12 mouse cellular contexts compared by ENCODE assay signal in the genomic region with DNA sequence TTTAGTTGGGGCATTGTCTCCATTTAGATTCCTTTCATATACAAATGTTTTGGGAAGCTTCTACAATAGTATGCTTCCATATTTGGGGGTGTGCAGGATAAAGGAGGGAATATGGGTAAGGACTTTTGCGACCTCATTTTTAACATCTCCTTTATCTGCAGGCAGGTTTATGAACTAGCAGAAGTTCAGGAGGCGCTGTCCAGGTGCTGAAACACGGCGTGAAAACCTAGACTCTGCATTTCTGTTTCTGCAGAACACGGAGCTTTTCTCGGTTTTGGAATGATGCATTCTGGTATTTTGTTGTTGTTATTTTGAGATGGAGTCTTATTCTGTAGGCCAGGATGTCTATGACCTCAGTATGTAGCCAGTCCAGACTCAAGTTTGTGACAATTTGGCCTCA. TPM values are rescaled to one million over a fixed set of nuclear protein-coding genes. Genes with fewer than 3 reads are reported as not detected.
DNase-seq lines count a peak whose midpoint lies in the region; ATAC-seq lines count a peak whose summit lies in the region.
"Had no signal": no experiment of that assay in that cellular context is flagged by ENCODE, and none has a peak within 500 bp of the region (broad histone marks: within the 10 kb centered on the region; RNA-seq: fewer than 3 reads in every experiment).

No protein-coding gene starts in this region.

- intact Hi-C loops in heart, postnatal 10 days (cut with DNase I): no loop called here

- H3K27ac ChIP-seq in heart, embryonic 10.5 days: no peak overlapping the region
- H3K27ac ChIP-seq in embryonic facial prominence, embryonic 10.5 days (replicated peaks): no peak overlapping the region

- no peaks in the 10 kb centered on the region for H3K4me1 ChIP-seq in heart, embryonic 10.5 days
- H3K4me1 ChIP-seq in embryonic facial prominence, embryonic 10.5 days: no peaks in the 10 kb centered on the region

- peak; percentile 25 to 53 for DNase-seq in heart, postnatal 10 days
- DNase-seq in heart, embryonic 10.5 days (ENCODE audit: low spot score): no peak
- peak; percentile 55 for DNase-seq in testis, postnatal 10 days (ENCODE audit: low spot score)
- no peak for DNase-seq in testis, postnatal 14 days (ENCODE audit: low spot score)
- DNase-seq in embryonic facial prominence, embryonic 10.5 days (ENCODE audit: low spot score): peak; percentile 61
- peak; percentile 18 for DNase-seq in splenic B cell, adult 2 months (ENCODE audit: low read depth, low spot score)
- no peak for DNase-seq in cerebellum, adult 11-12 months

- WGBS in heart, embryonic 10.5 days: 33% methylated on average over 6 of the region's 6 CpGs
- WGBS in embryonic facial prominence, embryonic 10.5 days: 35% methylated on average over 6 of the region's 6 CpGs

- no peaks in the 10 kb centered on the region for H3K27me3 ChIP-seq in heart, embryonic 10.5 days (ENCODE audit: insufficient read depth, poor library complexity, severe bottlenecking)
- H3K27me3 ChIP-seq in embryonic facial prominence, embryonic 10.5 days (replicated peaks; ENCODE audit: low read depth, poor library complexity, severe bottlenecking): no peaks in the 10 kb centered on the region
- no peaks in the 10 kb centered on the region for H3K27me3 ChIP-seq in splenic B cell, adult 2 months (ENCODE audit: control insufficient read depth, insufficient read depth, low read length, poor library complexity, severe bottlenecking)

- no peaks in the 10 kb centered on the region for H3K9me3 ChIP-seq in heart, embryonic 10.5 days
- no peaks in the 10 kb centered on the region for H3K9me3 ChIP-seq in embryonic facial prominence, embryonic 10.5 days

- H3K36me3 ChIP-seq in heart, embryonic 10.5 days: no peaks in the 10 kb centered on the region
- no peaks in the 10 kb centered on the region for H3K36me3 ChIP-seq in embryonic facial prominence, embryonic 10.5 days (replicated peaks)
- H3K36me3 ChIP-seq in splenic B cell, adult 2 months (ENCODE audit: control insufficient read depth, insufficient read depth, low read length, poor library complexity, severe bottlenecking): no peaks in the 10 kb centered on the region

- H3K4me3 ChIP-seq in heart, embryonic 10.5 days: no peak overlapping the region
- no peak overlapping the region for H3K4me3 ChIP-seq in embryonic facial prominence, embryonic 10.5 days

- ATAC-seq in CD4-positive, CD25-positive, alpha-beta regulatory T cell, adult 4 months: no peak

RNA-seq across cellular contexts. Expression of a gene that starts 8.5 kb away (rescaled TPM):
- not detected for total RNA-seq in heart, postnatal 10 days (2021)
- polyA plus RNA-seq in heart, embryonic 10.5 days (2016; fragmentation: Nextera tagmentation; extraction: Ambion mirVana): not detected in 2 replicates
- 0.06 TPM in 1 of 2 replicates, not detected in the other for polyA plus RNA-seq in embryonic facial prominence, embryonic 10.5 days (2016; fragmentation: Nextera tagmentation; extraction: Ambion mirVana)
- not detected for polyA plus RNA-seq in CD4-positive, CD25-positive, alpha-beta regulatory T cell, adult 4 months (2017; shearing (Covaris generic))
- total RNA-seq: heart, postnatal 25 days; left cerebral cortex, postnatal 36 days; midbrain, postnatal 0 days had no signal
- polyA plus RNA-seq: midbrain, postnatal 0 days; small intestine, adult 2 months had no signal

RNA-seq across cellular contexts. Expression of a gene that starts 8.6 kb away (rescaled TPM):
- not detected for total RNA-seq in heart, postnatal 10 days (2021)
- polyA plus RNA-seq in heart, embryonic 10.5 days (2016; fragmentation: Nextera tagmentation; extraction: Ambion mirVana): not detected in 2 replicates
- not detected in 2 replicates for polyA plus RNA-seq in embryonic facial prominence, embryonic 10.5 days (2016; fragmentation: Nextera tagmentation; extraction: Ambion mirVana)
- polyA plus RNA-seq in CD4-positive, CD25-positive, alpha-beta regulatory T cell, adult 4 months (2017; shearing (Covaris generic)): not detected
- total RNA-seq: heart, postnatal 25 days; left cerebral cortex, postnatal 36 days; midbrain, postnatal 0 days had no signal
- polyA plus RNA-seq: midbrain, postnatal 0 days; small intestine, adult 2 months had no signal

RNA-seq across cellular contexts. Expression of a gene that starts 43.2 kb away (rescaled TPM):
- under 1 TPM; 0.19 to 0.64 TPM for total RNA-seq in heart, postnatal 10 days (2021)
- polyA plus RNA-seq in heart, embryonic 10.5 days (2016; fragmentation: Nextera tagmentation; extraction: Ambion mirVana): 0.40 TPM in 1 of 2 replicates, not detected in the other
- polyA plus RNA-seq in embryonic facial prominence, embryonic 10.5 days (2016; fragmentation: Nextera tagmentation; extraction: Ambion mirVana): 0.14 and 0.16 TPM in 2 replicates
- polyA plus RNA-seq in CD4-positive, CD25-positive, alpha-beta regulatory T cell, adult 4 months (2017; shearing (Covaris generic)): not detected

RNA-seq across cellular contexts. Expression of a gene that starts 58.0 kb away (rescaled TPM):
- total RNA-seq in heart, postnatal 10 days (2021): 10 to 100 TPM; 21.9 to 25.1 TPM
- polyA plus RNA-seq in heart, embryonic 10.5 days (2016; fragmentation: Nextera tagmentation; extraction: Ambion mirVana): 19.9 and 22.9 TPM in 2 replicates
- polyA plus RNA-seq in embryonic facial prominence, embryonic 10.5 days (2016; fragmentation: Nextera tagmentation; extraction: Ambion mirVana): 37.2 and 39.3 TPM in 2 replicates
- 10 to 100 TPM in 1 of 2 experiments, 1 to 10 TPM in 1; 8.6 to 14.2 TPM for polyA plus RNA-seq in CD4-positive, CD25-positive, alpha-beta regulatory T cell, adult 4 months (2017; shearing (Covaris generic))

Comparison
In these comparisons a context has a peak if more than half of its experiments do, and no peak if none do; other contexts are left out.
1. DNase-seq: peak in heart, postnatal 10 days (2 of 2), testis, postnatal 10 days (single experiment), embryonic facial prominence, embryonic 10.5 days (single experiment) and splenic B cell, adult 2 months (single experiment); none in heart, embryonic 10.5 days (single experiment), testis, postnatal 14 days (single experiment) and cerebellum, adult 11-12 months (single experiment).